Mouse (Mus musculus): ENCODE measurements around the gene Asah2. TPM values are rescaled to one million over a fixed set of nuclear protein-coding genes. Genes with fewer than 3 reads are reported as not detected.

The Asah2 gene
- polyA plus RNA-seq, 1 experiment from 2014 or later, result 0.53 TPM

- no peaks in the 10 kb centered on the region for H3K9me3 ChIP-seq (ENCODE audit: control insufficient read depth, low read length)
- H3K36me3 ChIP-seq (ENCODE audit: control insufficient read depth, insufficient read depth, low read length), result no peaks in the 10 kb centered on the region
- DNase-seq (ENCODE audit: low spot score, missing footprints) (peak; percentile 78), ATAC-seq (ENCODE audit: low FRiP score) (no peak)
- no peak overlapping the region for H3K4me2 ChIP-seq
- no peak overlapping the region for H3K9ac ChIP-seq (ENCODE audit: low read length)
- no peaks in the 10 kb centered on the region for H3K27me3 ChIP-seq (ENCODE audit: control insufficient read depth, insufficient read depth, low read length)
- H3K27ac ChIP-seq (ENCODE audit: low read depth, low read length), result no peak overlapping the region
- H3K4me1 ChIP-seq (ENCODE audit: control insufficient read depth, insufficient read depth, low read length), result no peaks in the 10 kb centered on the region
- WGBS, result 88% methylated on average over 8 of the region's 8 CpGs
- H3K4me3 ChIP-seq (ENCODE audit: low read depth, low read length), result no peak overlapping the region
These were observed 4.1 kb upstream of the Asah2 start for GRCm38 (mm10) chr19:32111866-32112790.

GRCm38 (mm10) chr19:32106750-32107149, 1.3 kb downstream of the Asah2 start:
- ATAC-seq (ENCODE audit: low FRiP score) (no peak), DNase-seq (ENCODE audit: low spot score, missing footprints) (peak; percentile 75)
- no peak overlapping the region for H3K27ac ChIP-seq (ENCODE audit: low read depth, low read length)
- H3K9me3 ChIP-seq (ENCODE audit: control insufficient read depth, low read length), result no peaks in the 10 kb centered on the region
- no peaks in the 10 kb centered on the region for H3K27me3 ChIP-seq (ENCODE audit: control insufficient read depth, insufficient read depth, low read length)
- no peak overlapping the region for H3K9ac ChIP-seq (ENCODE audit: low read length)
- H3K4me2 ChIP-seq, result no peak overlapping the region
- no peaks in the 10 kb centered on the region for H3K36me3 ChIP-seq (ENCODE audit: control insufficient read depth, insufficient read depth, low read length)
- 89% methylated on average over 2 of the region's 2 CpGs for WGBS
- 0 out of 2 replicates have a peak, but pooled peaks cover 2% of the 10 kb centered on the region for H3K4me1 ChIP-seq (ENCODE audit: control insufficient read depth, insufficient read depth, low read length)
- H3K4me3 ChIP-seq (ENCODE audit: low read depth, low read length), result no peak overlapping the region

DNA sequence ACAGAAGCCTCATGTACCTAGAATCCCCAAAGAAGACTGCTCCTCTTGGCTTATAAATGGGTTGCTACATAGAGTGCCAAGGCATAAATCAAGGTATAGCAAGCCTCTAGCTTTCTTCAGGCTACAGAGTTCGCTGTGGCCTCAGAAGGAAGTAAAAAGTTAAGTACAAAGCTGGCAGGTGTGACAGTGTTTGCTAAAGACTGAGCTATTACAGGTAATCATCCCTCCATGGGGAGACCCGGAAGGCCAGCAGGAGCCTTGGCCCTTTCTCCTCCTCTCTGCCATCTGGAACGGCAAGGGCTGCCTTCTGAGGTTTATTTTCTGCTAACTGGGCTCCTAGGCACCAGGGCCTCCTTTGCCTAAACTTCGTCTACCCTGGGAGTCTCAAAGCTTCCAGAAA, 3.8 kb downstream of the Asah2 start:
- ATAC-seq (ENCODE audit: low FRiP score) (no peak), DNase-seq (ENCODE audit: low spot score, missing footprints) (no peak)
- Histone ChIP-seq H3K4me2 (no peak overlapping the region), H3K27me3 (ENCODE audit: control insufficient read depth, insufficient read depth, low read length) (no peaks in the 10 kb centered on the region), H3K4me3 (ENCODE audit: low read depth, low read length) (no peak overlapping the region), H3K9me3 (ENCODE audit: control insufficient read depth, low read length) (no peaks in the 10 kb centered on the region), H3K9ac (ENCODE audit: low read length) (no peak overlapping the region), H3K36me3 (ENCODE audit: control insufficient read depth, insufficient read depth, low read length) (no peaks in the 10 kb centered on the region), H3K4me1 (ENCODE audit: control insufficient read depth, insufficient read depth, low read length) (0 out of 2 replicates have a peak, but pooled peaks cover 2% of the 10 kb centered on the region), H3K27ac (ENCODE audit: low read depth, low read length) (no peak overlapping the region)
- WGBS, result 66% methylated on average over 4 of the region's 4 CpGs

DNA sequence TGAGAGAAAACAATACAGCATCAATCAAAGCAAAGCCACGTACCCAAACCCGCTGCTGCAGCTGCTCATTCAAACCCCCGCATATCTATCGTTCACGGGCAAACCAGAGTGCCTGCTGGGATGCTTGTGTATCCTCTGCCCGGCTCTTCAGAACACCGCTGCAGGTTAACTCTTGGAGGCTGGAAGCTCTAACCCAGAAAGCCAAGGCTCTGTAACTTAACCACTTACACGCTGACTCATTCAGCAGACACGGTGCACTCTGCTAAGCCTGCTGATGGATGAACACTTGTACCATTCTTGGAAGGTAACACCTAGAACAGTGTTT, 5.1 kb downstream of the Asah2 start:
- H3K9me3 ChIP-seq (ENCODE audit: control insufficient read depth, low read length), result no peaks in the 10 kb centered on the region
- ATAC-seq (ENCODE audit: low FRiP score), result peak; percentile 45; the same call in 1 of the 2 replicates
- H3K4me3 ChIP-seq (ENCODE audit: low read depth, low read length), result peak overlapping the region; percentile 28
- peak; percentile 91 for DNase-seq (ENCODE audit: low spot score, missing footprints)
- H3K36me3 ChIP-seq (ENCODE audit: control insufficient read depth, insufficient read depth, low read length), result no peaks in the 10 kb centered on the region
- WGBS, result 8% methylated on average over 9 of the region's 9 CpGs
- H3K27ac ChIP-seq (ENCODE audit: low read depth, low read length), result no peak overlapping the region
- peak overlapping the region; percentile 35 for H3K4me2 ChIP-seq
- 0 out of 2 replicates have a peak, but pooled peaks cover 2% of the 10 kb centered on the region for H3K4me1 ChIP-seq (ENCODE audit: control insufficient read depth, insufficient read depth, low read length)
- no peaks in the 10 kb centered on the region for H3K27me3 ChIP-seq (ENCODE audit: control insufficient read depth, insufficient read depth, low read length)
- H3K9ac ChIP-seq (ENCODE audit: low read length), result peak overlapping the region; percentile 13; the same call in 1 of the 2 replicates

GRCm38 (mm10) chr19:32102294-32102975, 5.6 kb downstream of the Asah2 start:
- Histone ChIP-seq H3K27me3 (ENCODE audit: control insufficient read depth, insufficient read depth, low read length) (no peaks in the 10 kb centered on the region), H3K27ac (ENCODE audit: low read depth, low read length) (no peak overlapping the region), H3K4me3 (ENCODE audit: low read depth, low read length) (peak overlapping the region; percentile 28), H3K4me2 (peak overlapping the region; percentile 35), H3K9me3 (ENCODE audit: control insufficient read depth, low read length) (no peaks in the 10 kb centered on the region), H3K9ac (ENCODE audit: low read length) (peak overlapping the region; percentile 13), H3K36me3 (ENCODE audit: control insufficient read depth, insufficient read depth, low read length) (no peaks in the 10 kb centered on the region), H3K4me1 (ENCODE audit: control insufficient read depth, insufficient read depth, low read length) (0 out of 2 replicates have a peak, but pooled peaks cover 2% of the 10 kb centered on the region)
- ATAC-seq (ENCODE audit: low FRiP score) (0 out of 2 replicates have a peak, but pooled peaks have one; percentile 14), DNase-seq (ENCODE audit: low spot score, missing footprints) (peak; percentile 88)
- 24% methylated on average over 18 of the region's 18 CpGs for WGBS

GRCm38 (mm10) chr19:32098582-32098981, 9.4 kb downstream of the Asah2 start:
- H3K9me3 ChIP-seq (ENCODE audit: control insufficient read depth, low read length), result no peaks in the 10 kb centered on the region
- no peak overlapping the region for H3K4me3 ChIP-seq (ENCODE audit: low read depth, low read length)
- ATAC-seq (ENCODE audit: low FRiP score), result no peak
- no peak overlapping the region for H3K27ac ChIP-seq (ENCODE audit: low read depth, low read length)
- peak; percentile 10 for DNase-seq (ENCODE audit: low spot score, missing footprints)
- H3K4me1 ChIP-seq (ENCODE audit: control insufficient read depth, insufficient read depth, low read length), result 0 out of 2 replicates have a peak, but pooled peaks cover 2% of the 10 kb centered on the region
- no peaks in the 10 kb centered on the region for H3K36me3 ChIP-seq (ENCODE audit: control insufficient read depth, insufficient read depth, low read length)
- no peak overlapping the region for H3K9ac ChIP-seq (ENCODE audit: low read length)
- WGBS, result 82% methylated on average over 3 of the region's 3 CpGs
- H3K27me3 ChIP-seq (ENCODE audit: control insufficient read depth, insufficient read depth, low read length), result no peaks in the 10 kb centered on the region
- no peak overlapping the region for H3K4me2 ChIP-seq

DNA sequence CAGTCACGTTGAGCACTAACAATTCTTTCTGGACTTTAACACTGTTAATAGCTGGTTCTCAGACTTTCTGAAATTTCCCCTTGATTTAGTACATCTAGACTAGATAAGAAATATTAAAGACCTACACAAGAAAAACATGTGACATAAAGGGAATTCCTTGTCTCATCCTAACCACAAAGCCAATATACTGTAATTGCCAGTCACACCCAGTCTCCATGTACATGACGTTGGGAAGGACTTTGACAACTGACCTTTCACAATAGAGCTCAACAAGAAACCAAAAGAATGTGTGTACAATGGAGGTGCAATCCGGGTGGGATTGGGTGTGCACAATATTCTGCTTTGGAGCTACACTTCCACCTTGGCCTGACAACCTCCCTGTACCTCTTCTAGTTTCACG, 15.7 kb downstream of the Asah2 start:
- H3K9ac ChIP-seq (ENCODE audit: low read length), result no peak overlapping the region
- H3K9me3 ChIP-seq (ENCODE audit: control insufficient read depth, low read length), result no peaks in the 10 kb centered on the region
- no peaks in the 10 kb centered on the region for H3K4me1 ChIP-seq (ENCODE audit: control insufficient read depth, insufficient read depth, low read length)
- no peak overlapping the region for H3K4me2 ChIP-seq
- H3K27ac ChIP-seq (ENCODE audit: low read depth, low read length), result no peak overlapping the region
- H3K27me3 ChIP-seq (ENCODE audit: control insufficient read depth, insufficient read depth, low read length), result no peaks in the 10 kb centered on the region
- WGBS, result 90% methylated on average over 4 of the region's 4 CpGs
- H3K36me3 ChIP-seq (ENCODE audit: control insufficient read depth, insufficient read depth, low read length), result no peaks in the 10 kb centered on the region
- ATAC-seq (ENCODE audit: low FRiP score), result no peak
- H3K4me3 ChIP-seq (ENCODE audit: low read depth, low read length), result no peak overlapping the region
- peak; percentile 19 for DNase-seq (ENCODE audit: low spot score, missing footprints)

- no peaks in the 10 kb centered on the region for H3K27me3 ChIP-seq (ENCODE audit: control insufficient read depth, insufficient read depth, low read length)
- no peak for ATAC-seq (ENCODE audit: low FRiP score)
- 89% methylated on average over 4 of the region's 4 CpGs for WGBS
- no peaks in the 10 kb centered on the region for H3K4me1 ChIP-seq (ENCODE audit: control insufficient read depth, insufficient read depth, low read length)
- no peak overlapping the region for H3K4me2 ChIP-seq
- no peak overlapping the region for H3K9ac ChIP-seq (ENCODE audit: low read length)
- H3K4me3 ChIP-seq (ENCODE audit: low read depth, low read length), result no peak overlapping the region
- no peak overlapping the region for H3K27ac ChIP-seq (ENCODE audit: low read depth, low read length)
- no peaks in the 10 kb centered on the region for H3K9me3 ChIP-seq (ENCODE audit: control insufficient read depth, low read length)
- peak; percentile 21 for DNase-seq (ENCODE audit: low spot score, missing footprints)
- no peaks in the 10 kb centered on the region for H3K36me3 ChIP-seq (ENCODE audit: control insufficient read depth, insufficient read depth, low read length)
These were observed 17.2 kb downstream of the Asah2 start for GRCm38 (mm10) chr19:32090804-32091203.

DNA sequence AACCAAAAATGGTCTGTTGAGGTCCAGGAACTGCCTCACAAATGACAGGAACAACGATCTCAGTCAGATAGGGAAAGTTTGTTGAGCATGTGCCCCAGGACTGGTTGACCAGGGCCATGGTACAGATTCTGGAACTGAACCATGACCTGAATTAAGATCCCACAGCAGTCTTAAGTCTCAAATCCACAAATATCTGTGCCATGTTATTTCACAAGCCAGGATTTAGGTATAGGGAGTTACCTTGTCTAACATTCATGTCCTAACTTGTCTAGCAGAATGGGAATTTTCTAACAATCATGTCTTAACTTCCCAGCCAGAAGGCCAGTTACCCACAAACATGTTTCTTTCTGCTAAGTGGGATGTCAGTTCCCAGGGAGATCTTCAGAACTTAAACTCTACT, 19.4 kb downstream of the Asah2 start:
- Histone ChIP-seq H3K9me3 (ENCODE audit: control insufficient read depth, low read length) (no peaks in the 10 kb centered on the region), H3K36me3 (ENCODE audit: control insufficient read depth, insufficient read depth, low read length) (no peaks in the 10 kb centered on the region)

More for the DNA sequence above, 19.4 kb downstream of the Asah2 start:
- Histone ChIP-seq H3K4me1 (ENCODE audit: control insufficient read depth, insufficient read depth, low read length) (no peaks in the 10 kb centered on the region), H3K27ac (ENCODE audit: low read depth, low read length) (no peak overlapping the region), H3K9ac (ENCODE audit: low read length) (no peak overlapping the region), H3K4me3 (ENCODE audit: low read depth, low read length) (no peak overlapping the region), H3K4me2 (no peak overlapping the region), H3K27me3 (ENCODE audit: control insufficient read depth, insufficient read depth, low read length) (no peaks in the 10 kb centered on the region)
- ATAC-seq (ENCODE audit: low FRiP score), result no peak
- peak; percentile 26 for DNase-seq (ENCODE audit: low spot score, missing footprints)
- WGBS, result 78% methylated on average over 1 of the region's 1 CpGs
